Mouse (Mus musculus) myocyte (in vitro differentiated cells): ENCODE results near the gene Bcl7b. TPM values are rescaled to one million over a fixed set of nuclear protein-coding genes. Genes with fewer than 3 reads are reported as not detected.

Source experiments
- H3K27me3 ChIP-seq: one replicate; pipeline ENCODE4 v1.6.1; 2011; ENCODE audit not compliant: control insufficient read depth, insufficient read depth, insufficient read length
- H3K36me3 ChIP-seq: one replicate; pipeline ENCODE4 v1.6.1; 2011; ENCODE audit not compliant: control insufficient read depth, insufficient read depth
- H3K4me2 ChIP-seq: one replicate; pipeline ENCODE4 v1.6.1; 2011; ENCODE audit warnings: low read depth, control low read depth
- H3K4me3 ChIP-seq: one replicate; pipeline ENCODE4 v1.5.1; 2011; ENCODE audit warnings: mild to moderate bottlenecking, control low read depth, moderate library complexity
- H3K79me2 ChIP-seq: one replicate; pipeline ENCODE4 v1.6.1; 2011; ENCODE audit not compliant: control insufficient read depth, insufficient read depth
- H3ac ChIP-seq: one replicate; pipeline ENCODE4 v1.6.1; 2011; ENCODE audit not compliant: control insufficient read depth, insufficient read length
- CEBPB ChIP-seq: IDR thresholded peaks from 2 replicates; pipeline ENCODE4 v1.6.1; 2011; ENCODE audit warnings: mild to moderate bottlenecking, moderate library complexity; ENCODE audit not compliant: poor library complexity, insufficient read depth, severe bottlenecking
- E2F4 ChIP-seq: IDR thresholded peaks from one replicate; pipeline ENCODE4 v1.6.1; 2011; ENCODE audit warnings: mild to moderate bottlenecking, control low read depth, moderate library complexity; ENCODE audit not compliant: insufficient read depth
- MAX ChIP-seq: IDR thresholded peaks from one replicate; pipeline ENCODE4 v1.6.1; 2011; ENCODE audit warnings: low read depth, mild to moderate bottlenecking, control low read depth
- MYOD1 ChIP-seq, 3 experiments: IDR thresholded peaks; one replicate each; pipeline ENCODE4 v1.6.1; 2011; ENCODE audit warnings: control low read depth in 2 of 3, low read depth in 2 of 3, mild to moderate bottlenecking in 2 of 3, moderate library complexity in 1 of 3; ENCODE audit not compliant: insufficient read length in 2 of 3, control insufficient read depth in 1 of 3
- MYOG ChIP-seq, 3 experiments: IDR thresholded peaks; one replicate each; pipeline ENCODE4 v1.6.1; 2011; ENCODE audit warnings: control low read depth in 2 of 3, low read depth in 2 of 3, mild to moderate bottlenecking in 2 of 3; ENCODE audit not compliant: insufficient read length in 2 of 3, control insufficient read depth in 1 of 3, insufficient read depth in 1 of 3
- POLR2A ChIP-seq: IDR thresholded peaks from one replicate; pipeline ENCODE4 v1.6.1; 2011; ENCODE audit warnings: low read depth, mild to moderate bottlenecking, control low read depth, moderate library complexity; ENCODE audit not compliant: insufficient read length
- POLR2AphosphoS2 ChIP-seq: IDR thresholded peaks from one replicate; pipeline ENCODE4 v1.6.1; 2011; ENCODE audit warnings: low read depth, control low read depth; ENCODE audit not compliant: insufficient read length
- REST ChIP-seq: IDR thresholded peaks from one replicate; pipeline ENCODE4 v1.6.1; 2011; ENCODE audit warnings: mild to moderate bottlenecking, control low read depth, moderate library complexity; ENCODE audit not compliant: insufficient read depth, insufficient read length
- SRF ChIP-seq: IDR thresholded peaks from one replicate; pipeline ENCODE4 v1.6.1; 2011; ENCODE audit warnings: low read depth; ENCODE audit not compliant: control insufficient read depth, insufficient read length
- TCF12 ChIP-seq: IDR thresholded peaks from one replicate; pipeline ENCODE4 v1.6.1; 2011; ENCODE audit warnings: mild to moderate bottlenecking, control low read depth; ENCODE audit not compliant: poor library complexity, insufficient read depth, severe bottlenecking
- TCF3 ChIP-seq: IDR thresholded peaks from one replicate; pipeline ENCODE4 v1.6.1; 2011; ENCODE audit warnings: low read depth, control low read depth; ENCODE audit not compliant: insufficient read length
- USF1 ChIP-seq: IDR thresholded peaks from one replicate; pipeline ENCODE4 v1.6.1; 2011; ENCODE audit warnings: low read depth, mild to moderate bottlenecking, control low read depth, moderate library complexity
- polyA plus RNA-seq: library from polyadenylated mRNA; unstranded; fragments of >200 nt; fragmentation: generic; extraction: Trizol; gene quantifications from one replicate; pipeline ENCODE4 v1.2.1, GENCODE M21; 2012; ENCODE audit warnings: missing spikeins

The Bcl7b gene
- polyA plus RNA-seq, 1 experiment: 37.3 TPM

DNA sequence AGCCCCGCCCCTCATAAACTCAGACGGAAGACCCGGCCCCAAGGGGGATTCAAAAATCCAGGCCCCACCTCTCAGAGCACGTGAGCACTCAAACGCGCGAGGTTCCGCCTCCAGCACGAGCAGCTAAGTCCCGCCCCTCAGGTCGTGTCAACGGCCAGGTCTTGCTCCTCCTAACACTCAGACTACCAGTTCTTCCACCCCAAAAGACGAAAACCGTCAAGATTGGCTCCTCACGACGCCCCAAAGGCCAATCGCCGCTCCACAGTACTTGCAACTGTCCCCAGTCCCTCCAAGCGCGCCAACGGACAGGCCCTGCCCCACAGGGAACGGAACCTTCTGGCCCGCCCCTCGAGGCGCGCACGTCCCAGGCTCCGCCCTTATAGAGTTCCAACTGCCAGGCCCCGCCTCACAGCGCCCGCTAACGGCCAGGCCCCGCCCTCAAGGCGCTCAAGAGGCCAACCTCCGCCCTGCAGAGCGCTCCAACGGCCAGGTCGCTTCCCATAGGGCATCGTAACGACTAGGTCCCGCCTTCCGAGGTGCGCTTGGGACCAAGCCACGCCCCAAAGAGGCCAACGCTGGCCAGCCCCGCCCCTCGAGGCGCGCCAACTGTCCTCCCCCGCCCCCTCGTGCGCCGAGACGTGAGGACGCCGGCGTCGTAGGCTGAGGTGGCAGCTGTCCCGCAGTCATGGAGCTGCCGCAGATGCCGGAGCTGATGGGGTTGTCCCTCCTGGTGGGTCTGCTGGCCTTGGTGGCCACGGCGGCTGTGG is 18.8 kb upstream of the Bcl7b start, which contains the start of gene Tbl2:
TSS of gene Tbl2 (plus strand) at position 605 of the 767 bp plus-strand sequence.
- Histone ChIP-seq H3K4me3 (peak within 1 kb of the TSS; percentile 65), H3K4me2 (peak within 1 kb of the TSS; percentile 81), H3K36me3 (peaks cover 3% of the 10 kb centered on the region), H3K79me2 (peaks cover 19% of the 10 kb centered on the region), H3ac (peak within 1 kb of the TSS; percentile 51), H3K27me3 (peaks cover 2% of the 10 kb centered on the region)
- TF ChIP-seq POLR2A (peak; percentile 99), POLR2AphosphoS2 (peak; percentile 98), E2F4 (peak; percentile 43), MYOD1 (IDR thresholded peaks at IDR 0.05; ENCODE audit: control insufficient read depth in 1 of 3, insufficient read length in 2 of 3, low read depth in 2 of 3) (peak in 2 of 3 experiments; percentile 77 to 93), MYOG (IDR thresholded peaks at IDR 0.05; ENCODE audit: control insufficient read depth in 1 of 3, insufficient read depth in 1 of 3, insufficient read length in 2 of 3, low read depth in 2 of 3) (peak; percentile 39 to 92 (median 92)), CEBPB (no peak), REST (peak; percentile 47), USF1 (peak; percentile 92), MAX (no peak)

DNA sequence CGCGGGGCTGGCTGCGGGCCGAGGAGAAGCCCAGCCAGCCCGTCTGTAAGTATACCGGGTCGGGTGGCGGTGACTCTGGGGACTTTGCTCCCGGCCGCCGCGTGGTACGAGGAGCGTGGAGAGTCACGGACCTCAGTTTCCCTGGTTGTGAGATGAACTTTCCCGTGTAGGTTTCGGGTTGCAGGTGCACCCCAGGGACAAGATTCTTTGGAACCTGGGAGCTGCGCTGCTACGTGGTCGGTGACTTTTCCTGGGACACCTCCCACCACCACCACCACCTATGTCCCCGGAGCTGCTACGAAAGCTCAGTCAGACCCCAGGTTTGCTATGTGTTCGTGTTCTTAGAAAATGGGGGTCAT is 18.3 kb upstream of the Bcl7b start:
- Histone ChIP-seq H3K4me3 (peak overlapping the region; percentile 65), H3ac (peak overlapping the region; percentile 51), H3K36me3 (peaks cover 5% of the 10 kb centered on the region), H3K79me2 (peaks cover 19% of the 10 kb centered on the region), H3K4me2 (peak overlapping the region; percentile 81), H3K27me3 (no peaks in the 10 kb centered on the region)
- TF ChIP-seq SRF: no peak
- no peak for TF ChIP-seq MYOD1 (IDR thresholded peaks at IDR 0.05; ENCODE audit: control insufficient read depth in 1 of 3, insufficient read length in 2 of 3, low read depth in 2 of 3)
- no peak for TF ChIP-seq MAX
- TF ChIP-seq USF1: no peak
- no peak for TF ChIP-seq TCF12
- TF ChIP-seq POLR2AphosphoS2: no peak
- TF ChIP-seq TCF3: no peak
- no peak for TF ChIP-seq CEBPB
- TF ChIP-seq E2F4: no peak
- no peak for TF ChIP-seq REST
- no peak for TF ChIP-seq MYOG (IDR thresholded peaks at IDR 0.05; ENCODE audit: control insufficient read depth in 1 of 3, insufficient read depth in 1 of 3, insufficient read length in 2 of 3, low read depth in 2 of 3)
- TF ChIP-seq POLR2A: no peak

GRCm38 (mm10) chr5:135156496-135156895 is 11.6 kb upstream of the Bcl7b start:
- no peak for TF ChIP-seq USF1
- no peak for TF ChIP-seq POLR2AphosphoS2
- TF ChIP-seq CEBPB: no peak
- TF ChIP-seq POLR2A: no peak
- TF ChIP-seq SRF: no peak
- no peak for TF ChIP-seq E2F4
- TF ChIP-seq TCF3: no peak
- TF ChIP-seq MYOD1 (IDR thresholded peaks at IDR 0.05; ENCODE audit: control insufficient read depth in 1 of 3, insufficient read length in 2 of 3, low read depth in 2 of 3): no peak
- H3ac ChIP-seq: no peak overlapping the region
- H3K79me2 ChIP-seq: peaks cover 7% of the 10 kb centered on the region
- peaks cover 22% of the 10 kb centered on the region for H3K36me3 ChIP-seq
- H3K4me3 ChIP-seq: no peak overlapping the region
- no peaks in the 10 kb centered on the region for H3K27me3 ChIP-seq
- no peak overlapping the region for H3K4me2 ChIP-seq

DNA sequence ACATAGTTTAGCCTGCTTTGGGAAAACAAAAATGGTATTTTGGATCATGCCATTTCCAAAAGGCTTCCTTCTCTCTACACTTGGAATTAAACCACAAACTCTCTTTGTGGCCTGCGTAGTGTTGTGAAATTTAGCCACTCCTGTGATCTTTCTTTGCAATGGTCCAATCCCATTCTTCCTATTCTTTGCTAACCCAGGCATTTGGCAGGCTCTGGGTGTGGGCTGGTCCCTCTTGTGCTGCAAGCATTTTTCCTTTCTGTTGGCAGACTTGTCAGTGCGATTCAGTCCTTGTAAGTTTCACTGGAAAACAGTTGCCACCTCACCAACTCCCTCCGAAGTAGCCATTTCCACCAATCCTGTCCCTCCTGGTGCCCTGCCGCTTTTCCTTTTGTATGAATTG is 6.9 kb upstream of the Bcl7b start:
- no peaks in the 10 kb centered on the region for H3K79me2 ChIP-seq
- H3K4me2 ChIP-seq: no peak overlapping the region
- H3K36me3 ChIP-seq: peaks cover 16% of the 10 kb centered on the region
- H3K4me3 ChIP-seq: no peak overlapping the region
- TF ChIP-seq CEBPB (no peak), REST (no peak), E2F4 (no peak), POLR2A (no peak), USF1 (no peak)
- no peak overlapping the region for H3ac ChIP-seq
- H3K27me3 ChIP-seq: no peaks in the 10 kb centered on the region

- Histone ChIP-seq H3K4me3 (no peak overlapping the region), H3K27me3 (no peaks in the 10 kb centered on the region), H3K4me2 (no peak overlapping the region), H3K36me3 (peaks cover 12% of the 10 kb centered on the region), H3K79me2 (no peaks in the 10 kb centered on the region), H3ac (no peak overlapping the region)
- TF ChIP-seq POLR2A (no peak), E2F4 (no peak), TCF12 (no peak), SRF (no peak), TCF3 (no peak), POLR2AphosphoS2 (no peak), MAX (no peak), USF1 (no peak), REST (no peak), CEBPB (no peak), MYOG (IDR thresholded peaks at IDR 0.05; ENCODE audit: control insufficient read depth in 1 of 3, insufficient read depth in 1 of 3, insufficient read length in 2 of 3, low read depth in 2 of 3) (no peak), MYOD1 (IDR thresholded peaks at IDR 0.05; ENCODE audit: control insufficient read depth in 1 of 3, insufficient read length in 2 of 3, low read depth in 2 of 3) (no peak)
Measured at GRCm38 (mm10) chr5:135161650-135162049, 6.4 kb upstream of the Bcl7b start.
